Mouse (Mus musculus): ENCODE results near the gene Fam160b1. TPM values are rescaled to one million over a fixed set of nuclear protein-coding genes. Genes with fewer than 3 reads are reported as not detected.

Gene Fam160b1
- total RNA-seq, 1 experiment from 2014 or later = 22.4 TPM

DNA sequence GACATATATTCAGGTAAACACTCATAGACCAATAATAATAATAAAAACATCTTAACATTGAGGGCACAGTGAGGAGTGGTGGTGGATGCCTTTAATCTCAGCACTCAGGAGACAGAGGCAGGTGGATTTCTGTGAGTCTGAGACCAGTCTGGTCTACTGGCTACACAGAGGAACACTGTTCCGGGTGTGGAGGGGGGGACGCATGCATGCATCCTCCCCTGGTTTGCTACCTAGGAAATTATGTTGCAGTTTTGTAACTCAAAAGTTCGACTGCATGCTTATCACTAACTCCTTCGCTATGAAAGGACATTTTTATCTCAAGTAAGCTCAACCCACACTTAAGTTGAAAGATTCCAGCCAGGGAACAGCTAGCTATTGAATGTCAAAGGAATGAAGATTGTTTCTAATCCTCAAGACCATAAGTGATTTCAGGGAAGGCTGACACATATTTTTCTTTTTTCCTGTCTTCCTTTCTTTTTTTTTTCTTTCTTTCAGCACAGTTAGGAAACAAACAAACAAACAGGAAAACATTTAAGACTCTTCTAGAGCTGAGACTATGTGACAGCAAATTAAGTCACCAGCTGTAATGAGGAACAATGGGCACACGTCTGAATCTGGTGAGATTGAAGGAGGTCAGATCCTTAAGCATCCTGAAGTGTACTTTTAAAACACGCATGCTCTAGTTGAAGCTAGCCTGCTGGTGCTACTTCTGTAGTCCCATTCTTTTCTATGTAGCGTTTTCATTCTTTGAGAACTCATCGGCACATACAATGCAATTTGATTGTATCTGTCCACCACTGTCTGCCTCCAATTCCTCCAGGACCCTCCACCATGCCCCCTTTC is 19.4 kb upstream of the Fam160b1 start:
- no peak for ATAC-seq (replicated peaks; ENCODE audit: low read depth, poor library complexity, severe bottlenecking)

- ATAC-seq (replicated peaks; ENCODE audit: low read depth, poor library complexity, severe bottlenecking) = peak; percentile 88
These were observed 16.6 kb upstream of the Fam160b1 start for GRCm38 (mm10) chr19:57343860-57344259.

- ATAC-seq (replicated peaks; ENCODE audit: low read depth, poor library complexity, severe bottlenecking) = no peak
These were observed 15.8 kb upstream of the Fam160b1 start for GRCm38 (mm10) chr19:57344678-57345077.

- ATAC-seq (replicated peaks; ENCODE audit: low read depth, poor library complexity, severe bottlenecking) = peak; percentile 94
These were observed 11.4 kb upstream of the Fam160b1 start for GRCm38 (mm10) chr19:57349096-57349495.

GRCm38 (mm10) chr19:57352337-57352935 is 8.0 kb upstream of the Fam160b1 start:
- no peak for ATAC-seq (replicated peaks; ENCODE audit: low read depth, poor library complexity, severe bottlenecking)

GRCm38 (mm10) chr19:57353228-57353627 is 7.3 kb upstream of the Fam160b1 start:
- no peak for ATAC-seq (replicated peaks; ENCODE audit: low read depth, poor library complexity, severe bottlenecking)

DNA sequence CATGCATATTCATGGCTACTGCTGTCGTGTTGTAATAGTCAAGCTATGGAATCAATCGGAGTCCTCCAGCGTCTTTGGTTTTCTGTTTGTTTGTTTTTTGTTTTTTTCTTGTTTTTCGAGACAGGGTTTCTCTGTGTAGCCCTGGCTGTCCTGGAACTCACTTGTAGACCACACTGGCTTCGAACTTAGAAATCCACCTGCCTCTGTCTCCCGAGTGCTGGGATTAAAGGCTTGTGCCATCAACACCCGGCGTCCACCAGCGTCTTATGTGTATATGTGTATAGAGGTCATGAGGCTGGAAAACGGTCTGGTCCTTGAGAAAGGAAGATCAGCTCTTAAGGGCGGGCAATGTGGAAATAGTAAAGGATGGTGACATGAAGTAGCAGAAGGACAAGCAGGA is 6.4 kb upstream of the Fam160b1 start:
- no peak for ATAC-seq (replicated peaks; ENCODE audit: low read depth, poor library complexity, severe bottlenecking)

GRCm38 (mm10) chr19:57354715-57355114 is 5.8 kb upstream of the Fam160b1 start:
- ATAC-seq (replicated peaks; ENCODE audit: low read depth, poor library complexity, severe bottlenecking) = 0 out of 2 replicates have a peak, but pooled peaks have one; percentile 9

GRCm38 (mm10) chr19:57355451-57356251 is 4.8 kb upstream of the Fam160b1 start:
- peak; percentile 46 for ATAC-seq (replicated peaks; ENCODE audit: low read depth, poor library complexity, severe bottlenecking)

- ATAC-seq (replicated peaks; ENCODE audit: low read depth, poor library complexity, severe bottlenecking) = no peak
These were observed 4.2 kb upstream of the Fam160b1 start for GRCm38 (mm10) chr19:57356273-57356672.

DNA sequence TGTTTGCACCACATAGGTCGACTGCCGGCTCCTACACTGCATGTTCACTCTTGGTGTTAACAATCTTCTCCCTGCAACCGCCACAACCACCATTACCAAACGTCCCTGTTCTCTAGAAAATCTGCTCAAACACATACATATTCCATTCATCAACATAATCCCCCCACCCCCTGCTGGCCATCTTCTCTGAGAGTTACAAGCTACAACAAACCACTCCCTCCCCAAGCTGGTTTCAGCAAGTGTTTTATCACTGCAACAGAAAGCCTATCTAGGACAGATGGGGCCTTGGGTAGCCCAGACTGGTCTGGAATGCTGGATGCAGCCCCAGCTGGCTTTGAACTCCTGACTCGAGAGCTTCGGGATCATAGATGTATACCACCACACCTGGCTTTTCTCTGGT is 3.2 kb upstream of the Fam160b1 start:
- ATAC-seq (replicated peaks; ENCODE audit: low read depth, poor library complexity, severe bottlenecking) = no peak

- no peak for ATAC-seq (replicated peaks; ENCODE audit: low read depth, poor library complexity, severe bottlenecking)
These were observed 2.7 kb upstream of the Fam160b1 start for GRCm38 (mm10) chr19:57357811-57358210.

GRCm38 (mm10) chr19:57358322-57358721 is 2.2 kb upstream of the Fam160b1 start:
- ATAC-seq (replicated peaks; ENCODE audit: low read depth, poor library complexity, severe bottlenecking) = peak; percentile 60

GRCm38 (mm10) chr19:57358836-57359598 is 1.5 kb upstream of the Fam160b1 start:
- no peak for ATAC-seq (replicated peaks; ENCODE audit: low read depth, poor library complexity, severe bottlenecking)

- no peak for ATAC-seq (replicated peaks; ENCODE audit: low read depth, poor library complexity, severe bottlenecking)
These were observed 666 bp upstream of the Fam160b1 start for GRCm38 (mm10) chr19:57359701-57360326.

GRCm38 (mm10) chr19:57361131-57361938 is 855 bp downstream of the Fam160b1 start:
- ATAC-seq (replicated peaks; ENCODE audit: low read depth, poor library complexity, severe bottlenecking) = 0 out of 2 replicates have a peak, but pooled peaks have one; percentile 7

DNA sequence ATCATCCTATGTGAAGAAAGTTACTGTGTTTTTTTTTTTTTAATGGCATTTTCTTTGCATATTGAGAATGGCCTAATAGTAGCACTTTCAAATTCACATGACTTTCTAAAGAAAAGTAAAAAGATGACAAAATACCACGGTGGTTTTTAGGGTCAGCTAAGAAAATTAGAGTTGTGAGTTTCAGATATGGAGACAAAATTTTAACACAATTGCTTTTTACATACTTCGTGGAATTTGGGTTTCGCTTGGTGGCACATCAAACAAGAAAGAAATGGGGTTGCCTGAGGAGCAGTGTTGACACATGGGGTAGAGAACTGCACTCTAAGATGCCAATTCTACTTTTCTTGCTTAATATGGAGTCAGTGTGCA is 1.4 kb downstream of the Fam160b1 start:
- no peak for ATAC-seq (replicated peaks; ENCODE audit: low read depth, poor library complexity, severe bottlenecking)

DNA sequence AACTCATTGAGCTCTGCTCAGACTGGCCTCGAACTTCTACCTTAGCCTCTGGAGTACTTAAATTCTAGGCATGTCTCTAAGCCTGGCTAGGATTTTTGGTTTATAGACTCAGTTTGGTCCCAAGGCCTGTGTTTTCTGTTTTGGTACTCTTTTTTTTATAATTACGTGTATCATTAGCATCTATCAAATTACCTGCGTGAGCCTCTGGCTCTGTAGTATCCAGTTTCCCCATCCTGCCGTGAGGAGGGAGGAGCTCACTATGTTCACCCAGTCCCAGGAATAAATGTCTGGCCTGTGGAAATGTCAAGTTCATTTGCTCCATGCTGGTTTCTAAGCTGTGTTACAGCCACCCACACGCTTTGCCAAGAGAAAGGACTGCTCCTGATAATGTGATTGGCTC is 2.1 kb downstream of the Fam160b1 start:
- no peak for ATAC-seq (replicated peaks; ENCODE audit: low read depth, poor library complexity, severe bottlenecking)

DNA sequence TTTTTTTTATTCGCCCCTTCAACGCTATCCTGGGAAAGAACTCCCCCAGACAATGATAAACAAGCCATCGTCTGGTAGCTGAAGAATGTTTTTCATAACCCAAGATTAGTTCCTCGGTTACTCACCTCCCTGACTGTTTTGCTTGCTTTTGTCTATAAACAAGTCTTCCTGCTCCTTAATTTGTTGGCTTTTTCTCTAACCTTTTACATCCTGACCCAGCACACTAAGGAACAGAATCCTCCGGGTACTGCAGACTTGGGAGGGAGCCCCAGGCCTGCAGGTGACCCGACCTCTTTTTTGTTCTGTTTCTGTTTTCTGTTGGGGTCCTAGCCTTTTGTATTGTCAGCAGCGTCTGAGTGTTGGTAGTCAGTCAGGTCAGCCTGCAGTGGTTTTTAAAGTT is 2.6 kb downstream of the Fam160b1 start:
- no peak for ATAC-seq (replicated peaks; ENCODE audit: low read depth, poor library complexity, severe bottlenecking)
